Mouse (Mus musculus): ENCODE data around the gene Gm10295. TPM values are rescaled to one million over a fixed set of nuclear protein-coding genes. Genes with fewer than 3 reads are reported as not detected.

Gene Gm10295
- not detected for polyA plus RNA-seq (2015; fragmentation: Illumina TruSeq; extraction: RNeasy Lipid Tissue Mini Kit (QIAGEN cat#74804); ENCODE audit: low read depth, low replicate concordance)

GRCm38 (mm10) chr7:71351364-71351763, at the start of gene Gm10295:
TSS of gene Gm10295 (minus strand) at chr7:71351485.

Measured in brain, adult 10 weeks (tissue).